Mouse (Mus musculus) left cerebral cortex, adult 2 months (tissue): ENCODE results near the gene Gamt. TPM values are rescaled to one million over a fixed set of nuclear protein-coding genes. Genes with fewer than 3 reads are reported as not detected.

ENCODE experiments used
- DNase-seq, 2 experiments: peaks; one replicate each; pipeline ENCODE4 v3.0.0; 2021 to 2022; ENCODE audit warnings: low spot score in 2 of 2, mixed read lengths in 1 of 2; ENCODE audit errors: extremely low spot score in 1 of 2
- H3K27ac ChIP-seq: fragments of 200-600 bp; 2 replicates; pipeline ENCODE4 v1.8.1; 2022
- H3K4me3 ChIP-seq: fragments of 200-600 bp; 2 replicates; pipeline ENCODE4 v1.8.1; 2022
- CTCF ChIP-seq: fragments of 200-600 bp; IDR thresholded peaks from 2 replicates; pipeline ENCODE4 v1.8.1; 2022; ENCODE audit warnings: antibody characterized with exemption, mild to moderate bottlenecking, moderate library complexity
- intact Hi-C: fragments of 180-260 bp; cut with DNase I; formaldehyde crosslinking; loops from one replicate; pipeline ENCODE4 v1.15.1; 2025
- total RNA-seq, 2 experiments: library from RNA; stranded (reverse); gene quantifications; 2 replicates each; pipeline ENCODE4 v1.2.3; 2021

Gamt gene
- total RNA-seq, 2 experiments from 2014 or later, result 16.6 to 23.3 TPM

GRCm38 (mm10) chr10:80282481-80283441 lies 21.9 kb upstream of the Gamt start:
- no peak overlapping the region for H3K27ac ChIP-seq
- TF ChIP-seq CTCF, result no peak
- intact Hi-C loops, result no loop called here

GRCm38 (mm10) chr10:80281921-80282371 lies 21.1 kb upstream of the Gamt start:
- intact Hi-C loops, result no loop called here
- no peak overlapping the region for H3K4me3 ChIP-seq
- H3K27ac ChIP-seq, result peak overlapping the region; percentile 50
- TF ChIP-seq CTCF, result no peak
- DNase-seq, result no peak

More at GRCm38 (mm10) chr10:80282481-80283441, 21.9 kb upstream of the Gamt start:
- DNase-seq, result no peak
- no peak overlapping the region for H3K4me3 ChIP-seq

- intact Hi-C loops, result no loop called here
- peak overlapping the region; percentile 50 for H3K27ac ChIP-seq
- H3K4me3 ChIP-seq, result no peak overlapping the region
- DNase-seq, result no peak
- TF ChIP-seq CTCF, result no peak
These were observed 20.5 kb upstream of the Gamt start for GRCm38 (mm10) chr10:80281304-80281703.

GRCm38 (mm10) chr10:80279273-80279672 lies 18.5 kb upstream of the Gamt start:
- Histone ChIP-seq H3K4me3 (no peak overlapping the region), H3K27ac (no peak overlapping the region)
- intact Hi-C loops, result no loop called here
- DNase-seq, result no peak
- no peak for TF ChIP-seq CTCF

- no peak for DNase-seq
- Histone ChIP-seq H3K4me3 (no peak overlapping the region), H3K27ac (no peak overlapping the region)
- intact Hi-C loops, result no loop called here
- TF ChIP-seq CTCF, result no peak
These were observed 17.6 kb upstream of the Gamt start for GRCm38 (mm10) chr10:80278390-80278789.

- TF ChIP-seq CTCF, result no peak
- intact Hi-C loops, result no loop called here
These were observed 15.4 kb upstream of the Gamt start for GRCm38 (mm10) chr10:80276238-80276637.

GRCm38 (mm10) chr10:80273847-80274246 lies 13.0 kb upstream of the Gamt start:
- DNase-seq, result no peak
- TF ChIP-seq CTCF, result no peak
- intact Hi-C loops, result no loop called here
- Histone ChIP-seq H3K4me3 (no peak overlapping the region), H3K27ac (no peak overlapping the region)

More at GRCm38 (mm10) chr10:80276238-80276637, 15.4 kb upstream of the Gamt start:
- Histone ChIP-seq H3K27ac (no peak overlapping the region), H3K4me3 (no peak overlapping the region)
- DNase-seq, result no peak

- H3K27ac ChIP-seq, result no peak overlapping the region
- intact Hi-C loops, result no loop called here
These were observed 11.2 kb upstream of the Gamt start for GRCm38 (mm10) chr10:80271870-80272585.

GRCm38 (mm10) chr10:80271186-80271843 lies 10.5 kb upstream of the Gamt start:
- no peak for TF ChIP-seq CTCF
- DNase-seq, result no peak
- intact Hi-C loops, result no loop called here
- H3K4me3 ChIP-seq, result no peak overlapping the region
- H3K27ac ChIP-seq, result no peak overlapping the region

More at GRCm38 (mm10) chr10:80271870-80272585, 11.2 kb upstream of the Gamt start:
- DNase-seq, result no peak
- no peak overlapping the region for H3K4me3 ChIP-seq
- TF ChIP-seq CTCF, result no peak

GRCm38 (mm10) chr10:80270734-80271181 lies 9.9 kb upstream of the Gamt start:
- no peak for TF ChIP-seq CTCF
- Histone ChIP-seq H3K4me3 (no peak overlapping the region), H3K27ac (no peak overlapping the region)
- intact Hi-C loops, result no loop called here
- DNase-seq, result no peak

GRCm38 (mm10) chr10:80270099-80270498 lies 9.3 kb upstream of the Gamt start:
- H3K4me3 ChIP-seq, result no peak overlapping the region
- intact Hi-C loops, result no loop called here
- H3K27ac ChIP-seq, result no peak overlapping the region
- TF ChIP-seq CTCF, result no peak
- no peak for DNase-seq

GRCm38 (mm10) chr10:80265149-80265486 lies 4.3 kb upstream of the Gamt start:
- TF ChIP-seq CTCF, result no peak
- Histone ChIP-seq H3K4me3 (peak overlapping the region; percentile 99), H3K27ac (peak overlapping the region; percentile 97)
- intact Hi-C loops, result no loop called here
- no peak for DNase-seq
